Mouse (Mus musculus): ENCODE data around the gene Asb14.

The Asb14 gene

DNA sequence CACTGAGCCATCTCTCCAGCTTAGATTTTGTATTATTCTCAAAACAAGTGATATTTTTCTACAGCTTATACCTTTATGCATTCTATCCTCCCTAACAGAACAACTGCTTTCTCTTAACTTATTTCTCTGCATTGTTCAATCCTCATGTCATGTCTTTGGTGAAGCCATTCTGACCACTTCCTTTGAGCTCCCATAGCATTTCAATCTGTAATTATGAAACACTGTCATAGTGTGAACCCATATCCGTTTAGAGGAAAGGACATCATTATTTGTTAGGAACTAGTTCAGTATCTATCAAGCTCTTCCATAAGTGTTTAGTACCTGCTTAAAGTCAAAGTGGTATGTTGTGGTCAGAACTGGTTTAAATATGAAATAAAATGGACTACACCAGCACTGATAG, 66.2 kb downstream of the Asb14 start:
- no peak for DNase-seq (ENCODE audit: low spot score)

All from layer of hippocampus, adult 11-12 months (tissue).